16 mouse cellular contexts compared by ENCODE assay signal in genomic region chr4:45026459-45026858, GRCm38 (mm10). TPM values are rescaled to one million over a fixed set of nuclear protein-coding genes. Genes with fewer than 3 reads are reported as not detected.
DNase-seq lines count a peak whose midpoint lies in the region; TF ChIP-seq lines count a peak whose summit lies in the region.
"Had no signal": no experiment of that assay in that cellular context is flagged by ENCODE, and none has a peak within 500 bp of the region (broad histone marks: within the 10 kb centered on the region; RNA-seq: fewer than 3 reads in every experiment).

No protein-coding gene starts in this region.

- peak; percentile 80 for DNase-seq in heart, adult 11 months
- DNase-seq in heart, adult 18-20 months = no peak
- peak; percentile 27 for DNase-seq in ES-CJ7 (ENCODE audit: low read depth, low spot score)
- DNase-seq in R1 (ENCODE audit: low read depth, low spot score) = peak; percentile 50
- peak; percentile 8 for DNase-seq in brain, embryonic 14.5 days (ENCODE audit: low read depth)
- no peak for DNase-seq in cerebellum, postnatal 14 days
- no peak for DNase-seq in gastrocnemius, postnatal 36 days
- DNase-seq: adrenal gland, adult 8-10 months; adrenal gland, postnatal 14 days; adrenal gland, postnatal 36 days; cerebellum, adult 11 months; cerebellum, adult 18-20 months; cerebellum, adult 8-10 months; cerebellum, adult 9-11 months; cerebellum, postnatal 25 days; forebrain, postnatal 0 days had no signal

- no peak for TF ChIP-seq CTCF in brain, embryonic 14.5 days (IDR thresholded peaks at IDR 0.05; ENCODE audit: borderline replicate concordance, extremely low read depth, insufficient read depth, insufficient read length)

- intact Hi-C loops in gastrocnemius, postnatal 36 days (cut with DNase I) = no loop called here

- TF ChIP-seq POLR2A in brain, embryonic 14.5 days (IDR thresholded peaks at IDR 0.05; ENCODE audit: borderline replicate concordance, extremely low read depth, insufficient read depth, insufficient read length, poor library complexity, severe bottlenecking) = no peak

RNA-seq across cellular contexts. Expression of gene Polr1e, which starts 8.1 kb away (rescaled TPM):
- total RNA-seq in heart, adult 18-20 months (2021) = 10 to 100 TPM; 14.5 to 20.7 TPM
- polyA plus RNA-seq in brain, embryonic 14.5 days (2012; rRNA removed) = 18.6 and 18.7 TPM in 2 replicates
- 1 to 10 TPM; 3.9 to 4.2 TPM for total RNA-seq in gastrocnemius, postnatal 36 days (2021)

RNA-seq across cellular contexts. Expression of gene Zbtb5, which starts 14.2 kb away (rescaled TPM):
- 1 to 10 TPM; 3.7 to 4.1 TPM for total RNA-seq in heart, adult 18-20 months (2021)
- polyA plus RNA-seq in brain, embryonic 14.5 days (2012; rRNA removed) = 36.2 and 44.4 TPM in 2 replicates
- 1 to 10 TPM; 2.8 to 3.0 TPM for total RNA-seq in gastrocnemius, postnatal 36 days (2021)

RNA-seq across cellular contexts. Expression of gene Grhpr, which starts 45.3 kb away (rescaled TPM):
- total RNA-seq in heart, adult 18-20 months (2021) = 10 to 100 TPM; 38.6 to 43.6 TPM
- polyA plus RNA-seq in brain, embryonic 14.5 days (2012; rRNA removed) = 18.7 and 20.0 TPM in 2 replicates
- 10 to 100 TPM; 25.6 to 26.3 TPM for total RNA-seq in gastrocnemius, postnatal 36 days (2021)

RNA-seq across cellular contexts. Expression of gene Fbxo10, which starts 57.9 kb away (rescaled TPM):
- total RNA-seq in heart, adult 18-20 months (2021) = 1 to 10 TPM; 7.4 to 9.3 TPM
- 29.8 and 36.7 TPM in 2 replicates for polyA plus RNA-seq in brain, embryonic 14.5 days (2012; rRNA removed)
- total RNA-seq in gastrocnemius, postnatal 36 days (2021) = 1 to 10 TPM; 2.2 to 2.4 TPM

Comparison
In these comparisons a context has a peak if more than half of its experiments do, and no peak if none do; other contexts are left out.
1. DNase-seq: peak in heart, adult 11 months (single experiment), ES-CJ7 (single experiment), R1 (single experiment) and brain, embryonic 14.5 days (single experiment); none in heart, adult 18-20 months (0 of 2), cerebellum, postnatal 14 days (0 of 2) and gastrocnemius, postnatal 36 days (0 of 2).